Mouse (Mus musculus): ENCODE results near the gene Cldn11. TPM values are rescaled to one million over a fixed set of nuclear protein-coding genes. Genes with fewer than 3 reads are reported as not detected.
"Not testable (repeated sequence)": the region's sequence is repeated elsewhere in the genome, so short reads cannot be mapped to it uniquely, and the experiment has no call there.

Gene Cldn11
- 1 to 10 TPM in 1 of 2 experiments, under 1 TPM in 1; 0.83 to 1.9 TPM for total RNA-seq (2021)
- long read RNA-seq, experiment 1: 0 reads
- long read RNA-seq, experiment 2, partial matches to known transcripts: 0 of 2 reads
- long read RNA-seq, experiment 2, other reads (novel, unspliced or antisense): 0 of 2 reads

DNA sequence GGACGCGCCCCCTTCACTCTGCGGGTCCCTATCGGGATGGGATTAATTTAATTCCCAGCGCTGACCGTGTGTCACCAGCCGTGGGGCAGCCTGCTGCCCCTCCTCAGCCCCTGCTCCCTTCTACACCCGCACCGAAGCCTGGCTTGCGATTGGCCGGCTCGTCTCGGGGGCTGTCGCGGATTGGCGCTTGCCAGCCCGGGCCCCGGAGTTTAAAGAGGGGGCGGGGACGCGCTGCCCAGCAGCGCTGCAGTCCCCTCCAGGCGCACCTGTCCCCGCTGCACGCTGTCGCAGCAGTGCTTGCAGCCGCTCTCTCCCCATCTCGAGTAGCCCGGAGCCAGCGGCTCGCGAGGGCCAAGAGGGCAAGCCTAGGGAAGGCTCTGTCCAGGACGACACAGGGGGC is at the start of gene Cldn11:
Gene Cldn11 (plus strand): TSS at position 215 of the 400 bp plus-strand sequence.
- intact Hi-C loops (cut with DNase I): no loop called here

DNA sequence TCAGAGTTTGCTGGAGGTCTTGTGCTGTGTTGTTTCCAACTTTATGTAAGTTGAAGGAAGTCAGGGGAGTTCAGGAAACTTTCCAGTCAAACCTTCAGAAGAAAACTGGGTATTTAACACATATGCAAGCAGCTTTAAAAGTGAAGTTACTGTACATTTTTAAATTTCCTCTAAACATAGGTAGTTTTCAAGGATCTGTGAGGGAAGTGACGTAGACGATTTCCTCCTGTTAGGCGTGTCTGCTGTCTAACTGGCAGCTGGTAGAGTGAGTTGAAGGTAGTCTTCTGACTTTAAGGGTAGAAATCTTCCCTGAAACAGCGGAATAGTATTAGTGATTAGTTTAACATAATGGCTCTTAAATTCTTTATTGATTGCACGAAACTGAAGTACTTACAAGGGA is 49.7 kb upstream of the Cldn11 start:
- intact Hi-C loops (cut with DNase I): no loop called here
- no peak for DNase-seq

More for the DNA sequence above, at the start of gene Cldn11:
- peak; percentile 33 to 38 for DNase-seq

DNA sequence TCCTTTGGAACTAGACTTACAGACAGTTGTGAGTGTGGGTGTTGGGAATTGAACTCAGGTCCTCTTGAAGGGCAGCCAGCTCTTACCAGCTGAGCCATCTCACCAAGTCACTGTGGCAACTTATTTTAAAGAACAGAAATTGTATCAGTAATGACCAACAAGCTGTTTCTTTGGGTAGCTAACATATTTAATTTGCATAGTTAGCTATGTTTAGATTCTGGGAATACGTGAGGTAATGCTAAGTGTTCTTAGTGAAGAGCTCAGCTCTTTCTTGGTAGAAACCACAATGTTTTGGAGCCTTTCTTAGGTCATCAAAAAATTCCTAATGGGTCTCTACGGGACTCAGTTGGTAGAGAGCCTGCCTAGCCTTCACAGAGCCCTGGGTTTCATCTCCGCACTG is 48.9 kb upstream of the Cldn11 start:
- DNase-seq: no peak

DNA sequence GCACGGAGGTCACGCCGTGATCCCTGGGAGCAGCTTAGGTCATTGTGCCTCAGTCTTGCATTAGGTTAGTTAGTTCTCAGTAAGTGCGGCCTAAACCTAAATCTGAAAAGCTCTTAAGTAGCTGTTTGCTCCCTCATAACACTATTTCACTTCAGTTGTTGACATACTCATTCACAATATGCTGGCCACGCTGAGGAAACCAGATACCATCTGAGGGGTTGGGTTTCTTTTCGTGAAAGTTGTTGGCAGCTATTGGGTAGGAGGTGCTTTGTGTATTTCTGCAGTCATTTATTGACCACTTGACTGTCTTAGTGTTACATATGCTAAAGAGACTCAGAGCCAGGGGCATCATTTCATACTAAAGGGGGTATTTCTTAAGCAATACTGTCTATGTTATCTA is 44.8 kb upstream of the Cldn11 start:
- intact Hi-C loops (cut with DNase I): no loop called here
- no peak for DNase-seq

More for the DNA sequence above, 48.9 kb upstream of the Cldn11 start:
- intact Hi-C loops (cut with DNase I): no loop called here

DNA sequence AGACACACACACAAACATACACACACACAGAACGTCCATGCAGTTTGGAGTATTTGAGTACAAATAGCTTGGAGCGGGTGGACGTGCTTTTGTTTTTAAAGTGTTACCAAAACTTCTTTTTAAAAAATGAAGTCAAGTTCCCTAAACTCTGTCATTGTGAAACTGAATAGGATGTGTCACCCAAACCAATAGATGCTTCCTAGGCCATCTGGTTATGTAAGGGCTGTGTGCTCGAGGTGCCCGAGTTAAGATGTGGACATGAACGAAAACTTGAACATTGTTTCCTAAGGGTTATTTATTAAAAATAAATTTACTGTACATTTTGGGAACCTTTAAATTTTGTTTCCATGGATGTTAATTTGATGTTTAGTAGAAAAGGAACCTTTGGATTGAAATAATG is 43.1 kb upstream of the Cldn11 start:
- intact Hi-C loops (cut with DNase I): no loop called here
- DNase-seq: no peak

DNA sequence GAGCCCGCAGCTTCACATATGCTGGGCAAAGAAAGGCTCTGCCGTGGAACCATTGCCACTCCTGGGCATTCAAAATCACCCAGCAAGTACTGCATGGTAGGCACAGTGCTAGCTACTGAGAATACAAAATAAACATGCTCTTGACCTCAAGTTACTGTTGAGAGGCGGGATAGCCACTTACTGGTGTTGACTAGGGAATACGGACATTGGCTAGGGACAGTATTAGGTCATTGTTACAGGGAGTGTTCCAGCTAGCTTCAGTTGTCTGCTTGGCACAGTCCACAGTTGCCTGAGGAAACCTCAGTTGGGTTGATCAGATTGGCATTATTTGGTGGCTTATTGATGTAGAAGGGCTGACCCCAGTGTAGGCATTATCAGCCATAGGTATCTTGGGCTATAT is 42.0 kb upstream of the Cldn11 start:
- peak in 1 of 2 experiments; percentile 33 for DNase-seq
- intact Hi-C loops (cut with DNase I): no loop called here

DNA sequence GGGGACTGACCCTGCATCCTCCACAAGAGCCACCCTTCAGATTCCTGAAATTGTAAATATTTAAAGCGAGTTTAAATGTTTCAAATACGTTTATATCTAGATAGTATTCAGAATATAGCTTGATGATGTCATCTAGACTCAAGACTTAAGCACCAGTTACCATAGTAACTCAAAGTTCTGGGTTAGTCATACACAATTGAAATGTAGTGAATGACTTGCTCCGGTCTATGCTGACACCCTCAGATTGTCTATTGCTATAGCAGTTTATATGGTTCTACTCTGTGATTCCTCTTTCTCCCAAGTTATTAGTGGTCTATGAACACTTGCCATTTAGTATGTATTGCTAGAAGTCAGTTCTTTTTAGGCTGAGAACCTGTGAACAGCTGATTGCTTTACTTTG is 40.6 kb upstream of the Cldn11 start:
- intact Hi-C loops (cut with DNase I): no loop called here
- DNase-seq: no peak

DNA sequence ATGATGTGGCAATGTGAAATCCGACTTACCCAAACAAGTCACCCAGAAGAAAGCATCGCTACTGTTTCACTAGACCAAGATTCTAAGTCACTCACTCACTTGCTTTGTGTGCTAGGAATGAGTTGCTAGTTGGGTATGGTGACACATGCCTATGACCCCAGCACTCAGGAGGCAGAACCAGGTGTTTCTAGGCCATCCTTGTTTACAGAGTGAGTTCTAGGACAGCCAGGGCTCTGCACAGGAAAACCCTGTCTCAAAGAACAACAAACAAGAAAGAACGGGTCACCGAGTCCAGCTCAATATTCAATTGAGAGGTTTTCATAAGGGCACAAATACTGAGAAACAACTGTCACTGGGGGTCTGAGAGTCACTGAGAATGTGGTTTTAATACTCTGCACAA is 26.6 kb upstream of the Cldn11 start:
- intact Hi-C loops (cut with DNase I): no loop called here
- no peak for DNase-seq

DNA sequence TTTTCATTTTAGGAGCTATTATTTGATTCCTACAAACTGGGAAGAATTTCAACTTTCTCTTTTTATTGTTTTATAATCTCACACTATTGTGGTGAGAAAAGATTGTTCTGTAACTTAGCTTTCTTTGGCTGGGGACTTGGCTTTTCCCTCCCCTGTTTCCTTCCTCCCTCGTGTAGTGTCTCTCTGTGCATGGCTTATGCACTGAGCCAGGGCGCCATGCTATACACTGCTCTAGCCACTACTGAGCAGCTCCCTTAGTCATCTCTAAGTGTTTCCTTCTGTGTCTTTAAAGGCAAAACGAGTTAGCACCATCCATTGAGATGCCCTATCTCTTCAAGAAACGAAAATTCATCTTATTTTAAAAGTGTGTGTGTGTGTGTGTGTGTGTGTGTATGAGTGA is 23.4 kb upstream of the Cldn11 start:
- no peak for DNase-seq
- intact Hi-C loops (cut with DNase I): no loop called here

DNA sequence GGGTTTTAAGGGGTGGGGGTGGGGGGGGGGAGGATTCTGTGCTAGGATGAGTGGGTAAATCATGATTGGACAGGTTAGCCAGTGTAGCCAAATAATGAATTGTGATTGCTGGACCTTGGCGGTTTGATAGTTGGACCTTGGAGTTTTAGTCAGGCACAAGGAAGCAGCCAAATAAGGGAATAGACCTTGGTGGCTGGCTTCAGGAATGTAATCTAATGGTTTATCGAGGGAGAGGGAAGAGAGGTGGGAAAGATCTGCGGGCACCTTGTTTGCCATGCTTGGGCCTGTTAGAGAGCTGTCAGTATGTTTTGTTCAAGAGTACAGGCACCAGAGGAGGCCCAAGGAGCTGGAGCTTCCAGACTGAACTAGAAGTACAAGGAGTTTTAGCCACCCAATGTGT is 22.9 kb upstream of the Cldn11 start:
- intact Hi-C loops (cut with DNase I): no loop called here
- no peak for DNase-seq

DNA sequence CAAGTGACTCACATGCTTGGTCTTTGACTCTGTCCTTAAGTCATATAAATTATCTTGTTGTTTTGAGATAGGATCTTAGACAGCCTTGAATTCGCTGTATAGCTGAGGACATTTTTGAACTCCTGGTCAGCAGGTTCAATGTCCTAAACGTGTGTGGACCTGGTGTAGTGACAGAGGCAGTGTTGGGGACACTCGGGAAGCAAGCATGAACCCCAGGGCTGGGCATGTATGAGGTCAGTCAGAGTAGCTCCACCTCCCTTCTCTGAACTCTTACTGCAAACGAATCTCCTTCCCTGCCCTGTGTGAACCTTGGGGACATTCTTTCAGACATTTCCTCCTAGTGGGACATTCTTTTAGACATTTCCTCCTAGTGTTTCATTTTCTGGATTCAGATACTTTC is 20.0 kb upstream of the Cldn11 start:
- intact Hi-C loops (cut with DNase I): loop anchor here (10.0 kb wide), 1 partner anchor 535 kb away; the partner anchor contains the start of gene Actrt3

DNA sequence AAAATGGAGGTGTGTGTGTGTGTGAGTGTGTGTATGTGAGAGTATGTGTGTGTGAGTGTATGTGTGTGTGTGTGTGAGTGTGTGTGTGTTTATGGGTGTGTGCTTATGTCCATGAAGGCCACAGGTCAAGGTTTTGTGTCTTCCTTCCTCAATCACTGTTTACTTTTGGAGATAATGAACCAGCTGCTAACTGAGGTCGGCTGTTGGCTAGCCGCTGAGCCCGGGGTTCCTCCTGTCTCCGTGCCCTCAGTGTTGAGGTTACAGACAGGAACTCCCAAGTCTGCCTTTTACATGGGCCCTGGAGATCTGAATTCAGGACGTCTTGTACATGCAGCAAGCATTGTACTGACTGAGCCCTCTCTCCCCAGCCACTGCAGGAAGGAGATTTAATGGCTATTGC is 16.1 kb upstream of the Cldn11 start:
- DNase-seq: no peak
- intact Hi-C loops (cut with DNase I): loop anchor here (10.0 kb wide), 1 partner anchor 539 kb away; the partner anchor contains the start of gene Actrt3

More for the DNA sequence above, 20.0 kb upstream of the Cldn11 start:
- no peak for DNase-seq

DNA sequence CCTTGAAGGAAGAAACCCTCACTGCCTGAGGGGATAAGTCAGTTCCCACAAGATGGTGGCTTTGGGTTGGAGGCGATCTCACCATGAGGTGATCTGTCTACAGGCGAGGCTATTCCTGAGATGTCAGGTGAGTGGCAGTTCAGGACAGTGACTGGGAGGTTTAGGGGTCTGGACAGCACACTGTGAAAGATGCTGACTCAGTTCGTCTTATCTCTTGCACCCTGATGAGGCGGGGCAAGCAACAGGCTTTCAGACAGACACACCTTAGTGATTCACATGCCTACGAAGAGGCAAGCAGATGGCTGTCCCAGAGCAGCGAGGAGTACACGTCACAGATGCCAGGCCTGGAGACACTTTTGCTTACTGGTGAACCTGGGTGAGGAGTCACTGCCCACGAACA is 15.5 kb upstream of the Cldn11 start:
- DNase-seq: no peak
- intact Hi-C loops (cut with DNase I): loop anchor here (10.0 kb wide), 1 partner anchor 539 kb away; the partner anchor contains the start of gene Actrt3

DNA sequence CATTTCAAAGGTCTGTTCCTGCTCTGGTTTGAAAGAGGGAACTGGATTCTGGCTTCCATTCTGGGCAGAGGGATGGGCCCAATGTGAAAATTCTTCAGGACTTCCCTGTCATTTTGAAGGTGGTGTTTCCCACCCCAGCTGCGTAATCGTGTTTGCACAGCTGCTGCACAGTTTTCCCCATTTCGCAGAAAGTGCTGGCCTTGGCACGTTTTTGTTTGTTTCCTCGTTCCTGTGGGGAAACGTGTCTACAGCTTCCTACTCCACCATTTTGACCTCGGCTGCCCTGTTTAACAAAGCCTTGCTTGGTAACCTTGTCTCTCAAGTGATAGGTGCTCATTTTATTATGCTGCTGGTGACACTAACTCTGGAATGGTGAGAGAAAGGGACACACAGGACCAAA is 15.0 kb upstream of the Cldn11 start:
- no peak for DNase-seq
- intact Hi-C loops (cut with DNase I): loop anchor here (5.0 to 10.0 kb wide), 3 partner anchors 37 to 540 kb away; partner anchors contain the start of genes Actrt3 and Skil

DNA sequence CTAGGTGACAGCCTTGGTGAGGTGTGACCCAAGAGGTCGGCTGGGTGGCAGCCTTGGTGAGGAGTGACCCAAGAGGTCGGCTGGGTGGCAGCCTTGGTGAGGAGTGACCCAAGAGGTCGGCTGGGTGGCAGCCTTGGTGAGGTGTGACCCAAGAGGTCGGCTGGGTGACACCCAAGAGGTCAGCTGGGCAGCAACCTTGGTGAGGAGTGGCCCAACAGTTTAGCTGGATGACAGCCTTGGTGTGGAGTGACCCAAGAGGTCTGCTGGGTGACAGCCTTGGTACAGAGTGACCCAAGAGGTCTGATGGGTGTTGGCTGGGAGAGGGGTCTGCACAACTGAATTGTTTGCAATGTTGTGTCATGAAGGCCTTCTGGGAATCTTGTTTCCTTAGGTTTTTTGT is 13.1 kb upstream of the Cldn11 start:
- intact Hi-C loops (cut with DNase I): loop anchor here (5.0 to 10.0 kb wide), 3 partner anchors 39 to 542 kb away; partner anchors contain the start of genes Actrt3 and Skil
- not testable (repeated sequence) for DNase-seq

DNA sequence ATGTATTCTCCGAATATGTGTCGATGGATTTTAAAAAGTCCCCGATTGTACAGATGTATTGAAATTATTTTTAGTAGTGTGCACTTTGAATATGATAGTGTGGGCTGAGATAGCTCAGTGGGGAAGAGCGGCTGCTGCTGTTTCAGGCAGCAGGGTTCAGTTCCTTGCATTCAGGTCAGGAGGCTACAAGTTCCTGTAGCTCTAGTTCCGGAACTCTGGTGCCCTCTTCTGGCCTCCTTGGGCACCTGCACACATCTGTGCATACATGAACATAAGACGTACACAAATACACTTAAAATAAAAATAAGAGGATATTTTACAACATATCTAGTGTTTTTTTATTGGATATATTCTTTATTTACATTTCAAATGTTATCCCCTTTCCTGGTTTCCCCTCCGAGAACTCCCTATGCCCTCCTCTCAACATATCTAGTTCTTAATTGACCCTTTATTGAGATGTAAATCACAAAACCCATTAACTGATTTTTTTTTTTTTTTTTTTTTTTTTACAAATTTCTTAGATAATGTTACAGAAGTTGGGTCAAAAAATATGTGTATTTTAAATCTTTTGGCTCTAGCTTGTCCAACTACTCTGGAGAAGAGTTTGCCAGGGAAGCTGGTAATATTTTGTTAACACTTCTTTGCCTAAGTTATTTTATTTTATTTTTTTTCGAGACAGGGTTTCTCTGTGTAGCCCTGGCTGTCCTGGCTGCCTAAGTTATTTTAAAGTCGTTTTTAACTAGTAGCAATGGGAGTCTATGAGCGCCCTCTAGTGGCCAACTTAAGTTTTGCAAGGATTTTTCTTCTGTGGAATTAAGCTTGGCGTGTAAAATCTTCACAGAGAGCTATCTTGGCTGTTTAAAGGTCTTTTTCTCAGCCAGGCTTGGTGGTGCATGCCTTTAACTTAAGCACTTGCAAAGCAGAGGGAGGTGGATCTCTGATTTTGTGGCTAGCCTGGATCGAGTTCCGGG is 11.0 kb upstream of the Cldn11 start:
- peak; percentile 70 to 83 for DNase-seq

DNA sequence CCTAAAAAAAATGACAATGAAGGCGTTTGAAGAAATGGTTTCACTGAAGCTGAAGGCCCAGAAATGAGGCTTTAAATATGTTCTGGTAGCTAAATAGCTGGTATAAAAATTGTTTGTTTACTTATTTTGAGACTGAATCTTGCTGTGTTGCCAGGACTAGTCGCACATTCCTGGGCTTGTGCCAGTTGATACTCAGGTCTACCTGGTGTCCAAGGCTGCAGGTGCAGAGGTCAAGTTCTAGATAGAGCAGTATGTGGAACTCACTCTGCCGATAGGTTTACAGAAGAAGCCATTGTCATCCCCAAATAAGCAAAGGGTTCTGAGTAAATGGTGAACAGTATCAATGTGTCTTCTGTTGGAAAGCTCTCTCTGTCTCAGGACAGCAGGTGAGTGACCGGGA is 8.1 kb upstream of the Cldn11 start:
- no peak for DNase-seq
- intact Hi-C loops (cut with DNase I): no loop called here

More for the DNA sequence above, 11.0 kb upstream of the Cldn11 start:
- intact Hi-C loops (cut with DNase I): loop anchor here (1.0 to 10.0 kb wide), 5 partner anchors 41 to 544 kb away; partner anchors contain the start of genes Actrt3 and Skil

DNA sequence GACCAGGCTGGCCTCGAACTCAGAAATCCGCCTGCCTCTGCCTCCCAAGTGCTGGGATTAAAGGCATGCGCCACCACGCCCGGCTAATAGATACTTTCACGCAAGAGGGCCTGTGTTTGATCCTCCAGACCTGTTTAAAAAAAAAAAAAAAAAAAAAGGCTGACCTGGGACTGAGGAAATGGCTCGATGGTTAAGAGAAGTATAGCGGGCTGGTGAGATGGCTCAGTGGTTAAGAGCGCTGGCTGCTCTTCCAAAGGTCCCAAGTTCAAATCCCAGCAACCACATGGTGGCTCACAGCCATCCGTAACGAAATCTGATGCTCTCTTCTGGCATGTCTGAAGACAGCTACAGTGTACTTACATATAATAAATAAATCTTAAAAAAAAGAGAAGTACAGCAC is 4.5 kb upstream of the Cldn11 start:
- DNase-seq: not testable (repeated sequence)
- intact Hi-C loops (cut with DNase I): loop anchor here (1.0 kb wide), 1 partner anchor 458 kb away; no protein-coding TSS in a partner anchor

DNA sequence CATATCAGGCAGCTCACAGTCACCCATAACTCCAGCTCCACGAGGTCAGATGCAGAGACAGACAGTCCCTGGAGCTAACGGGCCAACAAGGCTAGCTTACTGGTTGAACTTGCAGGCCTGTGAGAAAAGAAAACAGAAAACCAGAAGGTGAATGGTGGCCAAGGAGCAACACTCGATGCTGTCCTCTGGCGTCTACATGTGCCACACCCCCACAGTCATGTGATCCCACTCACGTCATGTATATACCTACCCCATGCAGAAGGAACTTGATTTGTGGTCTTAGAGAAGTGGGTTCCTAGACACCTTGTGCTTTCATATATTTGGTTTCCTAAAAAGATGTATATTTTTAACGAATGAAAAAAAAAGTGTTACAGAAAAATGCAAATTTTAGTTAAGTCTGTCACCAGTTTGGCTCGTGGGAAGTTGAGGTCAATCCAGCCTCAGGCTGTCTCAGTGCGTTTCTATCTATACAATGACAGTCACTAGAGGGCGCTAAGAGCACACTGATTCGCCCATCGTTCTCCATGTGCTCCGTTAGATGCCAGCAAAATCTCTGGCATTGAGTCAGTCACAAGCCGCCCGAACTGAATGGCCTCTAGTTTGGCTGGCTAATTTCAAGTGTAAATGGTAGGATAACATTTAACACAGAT is 4.0 kb upstream of the Cldn11 start:
- peak; percentile 73 to 85 for DNase-seq
- intact Hi-C loops (cut with DNase I): loop anchor here (1.0 to 2.0 kb wide), 2 partner anchors 313 to 458 kb away; no protein-coding TSS in a partner anchor

DNA sequence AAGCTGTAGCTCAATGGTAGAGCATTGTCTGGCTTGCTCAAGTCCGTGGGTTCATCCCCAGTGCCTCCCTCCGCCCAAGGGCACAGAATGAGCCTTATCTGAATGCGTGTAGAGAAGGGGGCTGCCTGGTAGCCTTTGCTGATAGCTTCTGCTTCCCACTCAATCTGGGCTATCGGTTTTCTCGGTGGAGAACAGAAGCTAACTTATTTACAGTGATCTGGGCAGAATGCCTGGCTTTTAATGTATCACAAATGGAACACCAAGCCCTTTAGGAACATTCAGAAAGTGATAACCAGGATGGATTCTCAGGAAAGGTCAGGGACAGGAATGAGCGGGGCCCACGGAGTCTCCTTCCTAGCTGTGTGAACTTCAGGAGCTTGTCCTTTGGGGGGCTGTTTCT is 1.1 kb upstream of the Cldn11 start:
- intact Hi-C loops (cut with DNase I): no loop called here
- no peak for DNase-seq

DNA sequence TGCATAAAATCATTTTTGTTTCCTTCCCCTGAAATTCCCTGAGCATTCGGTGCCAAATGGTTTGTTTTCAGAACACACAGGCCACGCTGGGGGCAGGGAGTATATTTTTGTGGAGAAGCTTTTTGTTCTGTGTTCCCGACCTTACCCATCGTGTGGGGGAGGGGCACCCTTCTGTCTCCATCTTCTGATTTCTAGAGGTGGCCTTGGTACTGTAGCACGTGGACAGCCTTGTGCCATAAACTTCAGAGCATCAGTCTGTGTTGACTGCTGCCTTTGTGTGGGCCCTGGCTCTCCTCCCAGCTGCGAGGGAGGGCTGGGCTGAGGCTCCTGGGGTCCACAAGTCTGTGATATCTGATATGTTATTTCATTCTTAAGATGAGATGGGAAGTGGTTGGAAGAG is 2.4 kb downstream of the Cldn11 start:
- intact Hi-C loops (cut with DNase I): no loop called here
- DNase-seq: no peak

Measured in heart, postnatal 14 days (tissue).